Mouse (Mus musculus) layer of hippocampus, adult 9-10 months (tissue): Measurements from ENCODE around the gene Senp6.

Source experiments
- DNase-seq: peaks from one replicate; pipeline ENCODE4 v3.0.0; 2022; ENCODE audit warnings: low spot score

The Senp6 gene

DNA sequence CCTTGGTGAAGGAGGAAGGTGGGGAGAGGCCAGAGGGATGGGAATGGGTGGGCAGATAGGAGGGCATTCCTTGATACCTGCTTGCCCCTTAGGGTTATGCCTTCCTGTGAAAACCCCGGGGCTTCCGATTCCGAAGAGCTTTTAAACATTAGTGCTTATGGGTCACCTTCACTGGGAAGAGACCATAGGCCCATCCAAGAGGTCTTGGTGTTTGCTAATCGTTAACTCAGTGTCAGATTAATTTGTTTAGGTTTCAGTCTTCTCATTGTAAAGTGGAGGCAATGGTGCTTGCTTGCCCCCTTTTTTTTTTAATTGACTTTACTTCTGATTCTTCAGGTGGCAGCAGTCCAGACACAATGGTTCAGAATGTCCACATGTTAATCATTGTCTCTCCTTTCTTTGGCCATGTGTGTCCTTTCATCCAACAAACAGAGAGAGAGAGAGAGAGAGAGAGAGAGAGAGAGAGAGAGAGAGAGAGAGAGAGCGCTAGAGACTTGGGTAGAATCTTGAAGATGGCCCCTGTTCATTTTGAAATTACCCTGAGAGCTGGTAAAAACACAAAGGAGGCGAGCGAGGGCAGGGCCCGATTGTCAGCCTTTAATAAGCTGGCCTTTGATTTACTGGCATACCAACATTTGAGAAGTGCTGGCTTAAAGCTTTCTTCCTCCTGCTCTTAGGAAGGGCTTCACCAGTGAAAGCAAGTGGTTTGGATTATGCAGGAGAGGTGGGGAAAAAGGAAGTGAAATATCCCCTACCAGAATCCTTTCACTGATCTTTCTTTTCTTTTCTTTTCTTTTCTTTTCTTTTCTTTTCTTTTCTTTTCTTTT, 105.9 kb downstream of the Senp6 start:
- DNase-seq, result no peak

DNA sequence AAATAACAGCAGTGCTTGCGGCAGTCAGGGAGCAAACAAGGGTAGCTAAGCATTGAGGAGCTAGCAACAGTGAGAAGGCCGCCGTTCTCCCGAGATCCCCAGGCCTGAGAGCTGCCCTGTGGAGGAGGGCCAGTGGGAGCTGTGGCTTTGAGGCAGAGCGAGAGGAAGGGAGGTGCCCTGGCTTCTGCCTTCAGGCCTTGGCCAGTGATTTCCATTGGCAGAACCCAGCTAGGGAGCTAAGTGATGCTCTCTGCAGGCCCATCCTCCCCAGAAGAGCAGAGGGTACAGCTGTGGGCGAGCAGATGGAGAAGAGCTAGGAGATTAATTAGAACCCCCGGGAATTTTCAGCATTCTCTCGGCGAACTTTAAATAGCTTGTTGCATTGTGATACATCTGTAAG, 106.9 kb downstream of the Senp6 start:
- no peak for DNase-seq

DNA sequence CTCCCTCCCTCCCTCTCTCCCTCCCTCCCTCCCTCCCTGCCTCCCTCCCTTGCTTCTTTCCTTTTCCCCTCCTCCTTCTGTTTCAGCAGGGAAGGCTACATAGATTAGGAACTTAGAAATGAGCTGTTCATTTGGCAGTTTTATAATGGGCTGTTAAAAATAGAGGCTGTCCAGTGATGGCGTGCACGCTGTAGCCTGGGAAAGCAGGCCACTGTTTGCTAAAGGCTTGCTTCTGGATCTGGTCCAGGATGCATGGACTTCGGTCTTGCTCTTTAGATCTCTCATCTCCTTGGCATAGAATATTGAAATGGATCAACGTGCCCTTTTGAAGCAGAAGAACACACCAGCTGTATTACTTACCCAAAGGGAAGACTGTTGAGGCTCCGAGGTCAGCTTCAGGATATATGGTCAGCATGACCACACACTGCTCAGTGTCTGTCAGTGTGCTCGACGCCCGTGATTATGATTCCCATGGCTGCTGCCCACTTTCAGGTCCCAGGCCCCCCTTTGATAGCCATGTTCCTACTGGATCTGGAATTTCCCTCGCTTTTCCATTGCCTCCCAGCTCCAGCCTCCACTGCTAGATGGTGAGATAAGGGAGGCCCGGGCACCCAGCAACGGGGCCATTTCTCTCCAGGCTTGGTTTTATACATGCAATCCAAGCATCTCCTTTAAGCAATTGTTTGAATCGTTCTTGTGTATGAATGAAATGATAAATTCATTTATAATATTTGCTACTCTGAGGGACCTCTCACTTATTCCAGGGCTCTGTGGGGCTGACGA, 110.2 kb downstream of the Senp6 start:
- no peak for DNase-seq

DNA sequence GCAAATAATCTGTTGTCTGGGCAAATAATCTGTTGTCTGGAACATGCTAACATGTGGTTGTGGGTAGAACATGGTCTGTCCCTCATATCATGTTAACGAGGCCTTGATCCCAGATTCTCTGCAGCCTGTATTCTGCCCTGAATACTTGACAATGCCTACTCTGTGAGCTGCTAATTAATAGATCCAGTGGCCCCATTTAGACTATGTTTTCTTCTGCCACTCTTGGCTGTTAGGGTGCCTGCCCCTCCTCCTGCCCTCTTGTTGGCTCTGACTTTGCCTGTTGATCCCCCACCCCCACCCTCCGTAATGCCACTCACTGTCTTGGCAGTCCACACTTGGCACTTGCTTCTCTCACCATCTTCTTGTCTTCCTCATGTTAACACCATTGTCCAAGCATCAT, 112.0 kb downstream of the Senp6 start:
- DNase-seq, result no peak

DNA sequence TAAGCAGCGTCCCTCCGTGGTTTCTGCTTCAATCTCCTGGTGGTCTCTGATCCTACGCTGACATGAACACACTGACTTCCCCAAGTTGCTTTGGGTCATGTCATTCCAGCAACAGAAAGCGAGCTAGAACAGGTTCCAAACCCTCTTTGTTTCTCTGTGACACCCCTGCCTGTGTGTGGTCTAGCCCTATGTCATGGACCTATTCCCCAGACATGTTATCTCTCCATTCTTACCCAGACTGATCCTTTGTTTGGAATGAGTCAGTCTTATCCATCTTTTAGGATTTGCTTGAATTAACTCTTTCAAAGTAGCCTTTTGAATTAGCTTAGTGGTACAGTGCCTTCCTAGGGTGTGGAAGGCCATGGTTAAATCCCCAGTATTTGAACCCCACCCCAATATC, 113.0 kb downstream of the Senp6 start:
- DNase-seq, result no peak

DNA sequence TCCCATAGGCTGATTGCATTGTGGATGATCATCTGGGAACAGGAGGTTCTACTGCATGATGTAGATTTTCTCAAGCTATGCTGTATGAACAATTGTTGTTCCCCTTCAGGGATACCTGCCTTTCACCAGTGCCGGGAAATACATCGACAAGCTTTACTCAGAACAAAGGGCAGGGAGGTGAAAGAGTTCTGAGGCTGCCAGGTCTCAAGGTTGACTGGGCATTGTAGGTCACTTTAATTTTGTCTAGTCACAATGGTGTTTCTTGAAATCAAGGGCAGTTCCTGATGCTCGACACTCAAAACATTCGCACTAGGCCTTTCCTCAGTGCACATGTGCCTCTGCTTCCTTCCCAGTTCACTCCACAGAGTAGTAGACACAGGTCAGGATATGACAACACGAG, 114.1 kb downstream of the Senp6 start:
- no peak for DNase-seq

DNA sequence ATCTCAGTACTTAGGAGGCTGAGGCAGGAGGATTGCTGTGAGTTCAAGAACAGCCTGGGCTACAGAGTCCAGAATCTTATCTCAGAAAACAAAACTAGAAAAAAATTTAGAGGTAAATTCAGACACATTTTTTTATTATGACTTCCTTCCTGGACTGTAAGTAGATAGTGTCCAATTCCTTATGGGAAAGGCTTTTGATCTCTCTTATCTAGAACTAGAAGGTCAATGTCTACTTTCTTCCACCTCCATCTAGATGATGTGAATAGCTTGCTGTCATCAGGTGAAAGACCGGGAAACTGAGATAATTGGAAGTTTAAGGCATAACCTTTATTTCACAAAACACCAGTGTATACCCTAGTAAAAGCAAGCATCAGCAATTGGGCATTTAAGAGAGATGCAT, 115.0 kb downstream of the Senp6 start:
- no peak for DNase-seq

DNA sequence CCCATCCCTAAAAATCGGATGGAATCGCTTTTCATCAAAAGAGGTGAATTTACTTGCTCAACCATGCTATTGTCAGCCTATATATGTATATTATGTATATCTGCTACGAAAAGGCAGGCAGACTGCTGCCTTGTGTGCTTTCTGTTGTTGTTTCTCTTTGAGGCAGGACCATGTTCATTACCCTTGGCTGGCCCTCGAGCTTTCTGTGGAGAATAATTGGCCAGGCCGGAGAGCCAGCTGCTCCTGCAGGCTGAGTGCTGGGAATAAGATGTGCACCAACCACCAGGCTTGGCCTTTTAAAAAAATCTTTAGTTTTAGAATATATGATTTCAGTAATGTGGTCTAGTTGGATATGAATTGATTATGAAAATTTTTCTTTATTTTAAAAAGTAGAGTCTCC, 117.4 kb downstream of the Senp6 start:
- DNase-seq, result no peak

DNA sequence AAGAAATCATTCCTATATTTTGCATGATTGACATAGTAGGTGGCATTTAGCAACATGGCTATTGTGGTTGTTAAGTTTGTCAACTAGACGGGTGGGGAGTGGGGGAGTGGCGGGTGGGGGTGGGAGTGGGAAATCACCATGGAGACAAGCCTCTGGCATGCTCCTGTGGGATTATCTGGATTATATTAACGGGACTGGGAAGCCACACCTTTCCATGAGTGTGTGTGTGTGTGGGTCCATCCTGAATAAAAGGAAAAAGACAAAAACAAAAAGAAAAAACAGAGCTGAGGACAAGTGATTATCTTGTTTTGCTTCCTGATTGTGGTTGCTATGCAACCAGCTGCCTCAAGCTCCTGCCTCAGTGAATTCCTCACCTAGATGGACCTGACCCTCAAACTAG, 119.0 kb downstream of the Senp6 start:
- DNase-seq, result no peak

DNA sequence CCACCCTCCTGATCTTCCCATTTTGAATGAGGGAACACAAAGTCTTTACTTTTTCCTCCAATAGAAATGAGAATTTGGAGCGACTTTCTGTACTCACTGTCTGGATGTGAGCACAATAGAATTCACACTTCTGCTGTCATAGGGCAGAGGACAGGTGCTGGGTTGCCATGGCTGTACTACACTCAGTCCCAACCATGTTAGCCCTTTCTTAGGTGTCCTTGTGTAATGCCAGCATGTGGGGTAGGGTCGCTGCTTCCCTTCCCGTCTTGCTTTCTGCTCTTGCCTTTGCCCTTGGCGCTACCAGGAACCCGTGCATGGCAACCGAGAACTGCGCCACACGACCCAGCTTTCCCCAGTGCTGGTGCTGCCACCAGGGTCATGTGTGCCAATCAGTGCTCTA, 120.0 kb downstream of the Senp6 start:
- DNase-seq, result no peak

DNA sequence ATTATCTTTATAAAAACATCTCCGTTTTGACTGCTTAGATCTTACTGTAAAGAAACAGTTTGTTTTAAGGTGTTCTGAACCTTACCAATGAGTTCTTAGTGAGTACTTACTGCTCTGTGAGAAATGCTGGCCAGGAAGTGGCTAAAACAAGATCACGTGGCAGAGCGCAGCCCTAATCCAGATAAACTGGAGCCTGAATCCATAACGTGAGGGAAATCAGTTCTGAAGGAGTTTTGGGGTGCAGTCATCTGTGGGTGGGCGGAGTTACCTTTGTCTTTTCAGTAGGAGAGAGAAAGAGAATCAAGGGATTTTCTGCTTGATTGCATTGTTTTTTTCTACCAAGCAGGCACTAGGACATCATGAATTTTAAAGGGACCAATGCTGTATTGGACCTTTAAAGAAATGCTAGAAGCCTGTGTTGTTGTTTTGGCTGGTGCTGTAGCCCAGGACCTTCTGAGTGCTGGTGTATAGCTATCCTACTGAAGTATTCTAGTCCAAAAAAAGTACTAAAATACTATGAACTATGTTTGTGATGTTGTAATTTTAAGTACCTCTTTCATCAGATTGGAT, 121.7 kb downstream of the Senp6 start:
- no peak for DNase-seq

DNA sequence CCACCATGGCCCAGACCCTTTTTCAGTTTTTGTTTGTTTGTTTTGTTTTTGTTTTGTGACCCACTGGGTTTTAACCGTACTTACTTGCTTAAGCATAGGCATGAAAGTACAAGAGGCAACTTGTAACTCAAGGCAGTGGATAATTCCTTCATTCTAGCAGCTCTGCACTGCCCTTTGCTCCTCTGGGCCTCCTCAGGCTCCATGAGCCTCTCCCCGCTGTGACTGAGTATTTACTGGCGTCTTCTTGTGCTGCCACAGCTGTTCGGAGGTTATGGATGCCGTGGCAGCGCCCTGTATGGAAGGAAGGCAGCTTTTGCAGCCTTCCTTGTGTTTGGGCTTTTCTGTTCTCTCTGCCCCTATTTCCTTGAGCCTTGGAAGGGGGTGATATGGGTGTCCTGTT, 124.5 kb downstream of the Senp6 start:
- DNase-seq, result no peak

DNA sequence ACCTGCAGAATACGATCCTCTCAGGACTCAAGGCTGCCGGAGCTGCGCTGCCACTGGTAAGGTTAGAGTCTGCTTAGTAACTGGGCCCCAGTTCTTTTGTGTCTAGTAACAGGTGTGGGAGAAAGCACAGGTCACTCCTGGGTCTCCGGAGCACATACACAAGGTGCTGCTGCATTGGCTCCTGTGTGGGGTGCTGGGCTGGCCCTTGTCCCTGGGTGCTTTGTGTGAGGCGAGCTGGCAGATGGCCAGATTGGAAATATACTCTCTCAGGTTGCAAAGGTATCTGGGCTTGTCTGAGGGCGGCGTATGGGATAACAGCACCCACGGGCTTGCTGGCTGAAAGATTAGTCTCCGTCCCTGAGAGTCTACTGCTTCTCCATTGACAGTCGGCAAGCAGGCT, 125.6 kb downstream of the Senp6 start:
- no peak for DNase-seq

DNA sequence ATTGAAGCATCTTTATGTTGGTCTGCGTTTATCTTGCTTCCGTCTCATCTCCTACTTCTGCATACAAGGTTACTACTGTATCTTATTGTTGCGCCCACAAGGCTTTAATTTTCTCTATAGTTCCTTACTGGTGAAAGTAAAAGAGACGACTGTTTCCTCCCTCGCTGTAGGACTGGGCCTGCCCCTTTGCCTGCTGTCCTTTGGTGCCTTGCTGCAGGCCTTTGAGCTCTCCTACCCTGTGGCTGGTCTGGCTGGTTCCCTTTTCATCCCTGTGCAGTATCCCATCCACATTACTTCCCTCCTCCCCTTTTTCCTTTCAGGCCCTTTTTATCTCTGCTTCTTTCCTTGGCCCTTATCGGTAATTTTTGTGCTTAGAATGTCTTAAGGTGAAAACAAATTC, 127.7 kb downstream of the Senp6 start:
- no peak for DNase-seq
